Mouse (Mus musculus): ENCODE results near the gene Draxin.
A peak's percentile ranks its signal among the peaks of the same experiment; 100 is the strongest.

The Draxin gene

DNA sequence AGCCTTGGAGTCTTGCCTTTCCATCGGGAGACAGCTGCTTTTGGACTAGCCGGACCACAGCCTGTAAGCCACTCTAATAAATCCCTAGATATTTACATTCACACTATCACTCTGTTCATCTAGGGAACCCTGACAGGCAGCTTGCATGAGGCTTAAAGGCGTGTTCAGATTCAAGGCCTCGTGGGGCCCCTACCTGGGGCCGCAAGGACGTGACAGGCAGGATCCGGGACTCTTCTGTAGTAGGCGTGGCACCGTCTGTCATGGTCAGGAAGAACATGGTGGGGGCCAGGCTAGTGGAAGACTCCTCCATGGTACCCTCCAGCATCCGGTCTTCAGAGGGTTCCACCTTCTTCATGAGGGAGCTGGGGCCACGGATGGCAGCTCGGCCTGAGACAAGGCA, 18.0 kb downstream of the Draxin start:
- no peak for DNase-seq

DNA sequence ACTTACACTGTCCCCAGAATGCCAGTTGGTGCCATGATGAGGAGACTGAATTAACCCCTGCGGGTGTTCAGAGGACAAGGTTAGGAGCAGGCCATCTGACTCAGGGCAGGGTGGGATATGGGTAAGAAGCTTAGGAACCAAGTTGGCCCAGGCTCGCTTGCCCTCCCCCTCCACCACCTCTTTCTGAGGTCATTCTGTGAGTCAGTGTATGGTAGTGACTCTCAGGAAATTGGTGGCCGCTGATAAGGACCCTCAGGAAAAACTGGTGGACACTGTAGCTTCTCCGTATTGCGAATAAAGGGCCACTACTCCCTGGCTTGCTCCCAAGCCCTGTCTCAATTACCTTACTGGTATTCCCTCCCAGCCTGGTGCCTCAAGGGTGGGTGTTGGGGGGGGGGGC, 21.3 kb downstream of the Draxin start:
- DNase-seq = no peak

DNA sequence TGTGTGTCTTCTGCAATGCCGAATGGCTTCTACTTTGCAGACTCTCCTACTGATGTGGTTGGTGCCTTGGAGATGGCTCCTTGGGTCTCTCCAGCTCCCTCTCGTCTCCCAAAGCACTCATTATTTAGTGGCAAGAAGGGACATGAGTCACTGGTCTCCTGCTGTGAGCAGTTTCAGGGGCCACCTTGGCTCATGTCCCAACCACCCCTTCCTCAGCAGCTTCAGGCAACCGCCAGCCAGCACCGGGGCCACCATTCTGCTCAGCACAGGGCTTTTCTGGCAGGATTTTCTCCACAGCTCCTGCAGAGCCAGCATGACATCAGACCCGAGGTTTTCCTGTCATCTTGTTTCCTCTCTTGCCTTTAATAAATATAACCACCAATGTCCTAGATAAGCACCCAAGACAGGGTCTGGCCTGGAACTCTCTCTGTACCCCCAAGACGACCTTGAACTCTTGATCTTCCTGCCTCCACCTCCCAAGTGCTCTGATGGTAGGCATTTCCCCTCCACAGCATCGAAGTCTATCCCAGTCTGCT, 21.9 kb downstream of the Draxin start:
- DNase-seq = no peak

DNA sequence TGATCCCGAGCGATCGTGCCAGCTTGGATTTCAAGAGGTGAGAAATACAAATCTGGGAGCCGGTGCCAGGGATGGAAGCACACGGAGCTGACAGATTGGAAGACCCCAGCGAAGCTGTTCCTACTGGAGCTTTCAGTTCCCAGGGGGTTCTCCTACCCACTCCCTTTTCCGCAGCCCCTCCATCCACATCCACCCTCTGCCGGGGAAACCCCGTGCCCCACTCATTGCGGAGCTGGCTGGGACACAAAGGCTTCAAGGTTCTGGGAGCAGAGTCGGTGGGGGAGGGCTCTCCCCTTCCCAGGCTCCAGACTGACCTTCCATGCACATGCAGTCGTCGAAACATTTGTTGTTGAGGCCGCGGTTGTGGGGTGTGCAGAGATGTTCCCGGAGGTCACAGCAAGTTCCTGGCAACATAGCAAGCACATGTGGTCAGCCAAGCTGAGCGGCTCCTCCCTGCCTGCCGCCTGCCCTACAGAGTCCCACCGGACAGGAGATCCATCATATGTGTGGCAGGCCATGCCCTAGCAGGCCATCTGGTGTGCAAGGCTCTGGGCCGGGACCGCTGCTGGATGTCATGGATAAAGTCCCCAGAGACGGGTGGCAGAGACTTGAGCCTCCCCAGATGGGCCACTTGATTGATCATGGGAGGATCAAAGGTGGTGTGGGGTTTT, 22.7 kb downstream of the Draxin start:
- DNase-seq = no peak

DNA sequence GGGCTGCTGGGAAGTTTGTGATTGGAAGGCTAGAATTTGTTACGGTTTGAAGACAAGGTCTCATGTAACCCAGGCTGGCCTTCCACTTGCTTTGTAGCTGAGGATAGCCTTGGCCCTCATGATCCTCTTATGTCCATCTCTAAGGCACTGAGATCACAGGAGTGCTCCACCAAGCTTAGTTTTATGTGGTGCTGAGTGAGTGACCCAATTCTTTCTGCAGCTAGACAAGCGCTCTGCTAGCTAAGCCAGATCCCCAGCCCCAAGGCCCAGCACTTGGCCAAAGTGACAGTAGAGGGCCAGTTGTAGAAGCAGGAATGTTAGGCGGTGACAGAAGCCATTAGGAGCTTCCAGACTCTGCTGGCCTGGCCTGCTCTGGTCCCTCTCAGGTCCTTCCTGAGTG, 26.4 kb downstream of the Draxin start:
- DNase-seq = no peak

DNA sequence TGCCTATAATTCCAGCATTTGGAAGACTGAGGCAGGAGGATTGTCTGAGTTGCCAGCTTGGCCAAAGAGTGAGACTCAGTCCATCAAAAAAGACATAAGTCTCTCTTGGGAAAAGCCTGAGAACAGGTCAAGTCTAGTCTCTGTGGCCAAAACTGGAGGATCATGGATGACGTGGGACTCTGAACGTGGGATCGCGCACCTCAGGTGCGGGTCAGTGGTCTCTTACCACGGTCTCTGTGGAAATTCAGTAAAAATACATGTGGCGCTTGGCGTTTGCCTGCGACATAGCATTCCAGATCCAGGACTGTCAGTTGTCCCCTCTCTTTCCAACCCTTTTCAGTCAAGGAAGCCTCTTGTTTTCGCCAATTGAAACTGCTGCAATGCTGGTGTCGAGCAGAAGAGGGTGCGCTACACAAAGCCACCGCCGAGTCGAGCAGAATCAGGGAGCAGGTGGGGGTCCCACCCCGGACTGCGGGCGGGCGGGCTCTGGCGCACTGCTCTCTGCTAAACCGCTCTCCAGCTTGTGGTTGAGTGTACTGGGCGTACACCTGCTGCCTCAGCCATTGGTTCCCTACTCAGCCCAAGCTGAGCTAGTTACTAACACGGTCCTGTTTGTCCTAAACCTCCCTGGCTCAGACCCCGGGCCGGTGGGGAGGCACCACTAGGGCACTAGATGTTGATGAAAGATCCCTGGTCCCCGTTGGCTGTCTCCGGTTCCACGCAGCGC, 28.5 kb downstream of the Draxin start:
- peak; percentile 61 to 65 for DNase-seq

DNA sequence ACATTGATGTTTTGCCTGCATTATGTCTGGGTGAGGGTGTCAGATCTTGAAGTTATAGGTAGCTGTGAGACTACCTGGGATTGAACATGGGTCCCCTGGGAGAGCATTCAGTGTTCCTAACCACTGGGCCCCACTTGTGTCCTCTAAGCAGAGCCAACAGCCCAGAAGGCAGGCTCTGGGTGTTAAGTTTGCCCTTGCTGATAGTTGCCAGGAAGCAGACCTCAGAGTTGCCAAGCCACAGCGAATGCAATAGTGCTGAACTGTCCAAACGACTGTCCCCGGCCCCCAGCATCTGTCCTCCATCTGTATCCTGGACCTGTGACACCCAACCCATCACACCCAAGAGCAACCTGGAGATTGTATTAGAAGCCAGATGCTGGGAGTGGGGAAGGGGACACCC, 31.8 kb downstream of the Draxin start:
- DNase-seq = no peak

DNA sequence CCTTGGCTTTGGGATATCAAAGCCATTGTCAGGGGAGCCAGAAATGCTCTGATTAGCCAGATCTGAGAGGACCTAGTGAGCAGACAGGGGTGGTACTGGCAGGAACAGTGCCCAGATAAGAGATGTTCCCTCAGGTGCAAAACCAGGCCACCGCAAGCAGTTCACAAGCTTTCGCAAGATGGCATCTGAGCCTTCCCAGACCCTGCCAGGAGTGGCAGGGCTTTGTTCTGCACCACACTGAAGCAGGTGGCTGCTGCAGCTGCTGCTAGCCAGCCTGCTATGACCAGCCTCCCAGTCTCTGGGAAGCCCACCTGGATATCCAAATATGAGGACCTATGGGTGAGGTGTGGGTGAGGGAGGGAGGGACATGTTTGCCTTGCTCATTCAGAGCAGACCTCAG, 32.6 kb downstream of the Draxin start:
- no peak for DNase-seq

DNA sequence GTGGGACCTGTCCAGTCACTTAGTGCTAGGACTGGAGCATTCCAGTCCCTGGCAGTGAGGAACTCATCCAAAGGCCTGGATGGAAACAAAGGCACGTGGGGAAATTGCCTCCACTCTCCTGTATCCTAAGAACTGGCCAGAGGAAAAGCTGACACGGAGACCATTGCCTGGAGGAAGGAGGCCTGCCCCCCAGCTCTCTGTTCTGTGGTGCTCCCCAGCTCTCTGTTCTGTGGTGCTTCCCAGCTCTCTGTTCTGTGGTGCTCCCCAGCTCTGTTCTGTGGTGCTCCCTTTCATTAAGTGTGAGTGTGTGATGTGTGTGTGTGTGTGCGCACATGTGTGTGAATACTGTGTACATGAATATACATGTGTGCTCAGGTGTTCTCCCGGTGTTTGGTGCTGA, 35.4 kb downstream of the Draxin start:
- DNase-seq = no peak

DNA sequence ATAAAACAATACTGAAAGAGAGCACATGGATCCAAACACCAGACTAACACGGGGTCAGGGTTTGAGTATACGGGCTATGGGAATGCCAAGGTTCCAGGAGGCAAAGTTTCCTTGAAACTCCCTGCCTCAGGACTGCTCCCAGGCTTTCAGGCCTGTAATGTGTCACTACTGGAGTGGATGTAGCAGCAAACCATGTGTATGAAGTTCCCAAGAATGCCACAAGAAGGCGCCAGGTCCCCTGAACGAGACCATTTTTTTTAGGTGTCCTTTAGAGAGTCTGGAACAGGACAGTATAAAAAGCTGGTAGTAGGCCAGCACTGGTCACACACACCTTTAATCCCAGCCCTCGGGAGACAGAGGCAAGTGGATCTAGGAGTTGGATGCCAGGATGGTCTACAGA, 36.3 kb downstream of the Draxin start:
- DNase-seq = no peak

DNA sequence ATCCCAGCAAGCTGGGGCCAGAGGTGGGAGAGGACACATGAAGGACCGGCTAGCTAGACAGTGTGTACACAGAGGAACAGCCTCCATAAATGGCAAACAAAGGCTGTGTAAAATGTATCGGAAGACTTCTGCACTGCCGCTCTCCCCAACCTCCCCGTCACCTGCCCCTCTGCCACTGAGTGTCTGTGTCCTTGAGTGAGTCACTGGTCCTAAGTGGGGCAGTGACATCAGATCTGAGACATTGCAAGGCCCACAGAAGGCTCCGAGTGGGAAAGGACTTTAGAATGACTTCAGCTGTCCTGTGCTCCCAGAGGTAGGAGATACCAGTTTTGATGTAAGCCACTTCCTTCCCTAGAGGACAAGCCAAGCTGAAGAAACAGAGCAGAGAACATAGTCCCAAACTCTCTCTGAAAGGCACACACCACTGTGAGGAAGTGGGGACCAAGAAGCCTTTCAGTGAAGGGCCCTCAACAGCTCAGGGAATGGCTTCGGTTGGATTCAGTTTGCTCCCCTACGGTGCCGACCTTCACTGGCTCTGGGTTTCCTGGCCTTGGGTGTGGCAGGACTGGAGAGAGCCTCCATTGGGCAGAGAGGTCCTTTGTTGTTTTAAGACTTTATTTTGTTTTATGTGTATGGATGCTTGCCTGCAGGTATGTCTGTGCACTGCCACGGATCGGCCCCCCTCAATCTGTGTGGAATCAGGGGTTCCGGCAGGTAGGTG, 37.8 kb downstream of the Draxin start:
- DNase-seq = no peak

DNA sequence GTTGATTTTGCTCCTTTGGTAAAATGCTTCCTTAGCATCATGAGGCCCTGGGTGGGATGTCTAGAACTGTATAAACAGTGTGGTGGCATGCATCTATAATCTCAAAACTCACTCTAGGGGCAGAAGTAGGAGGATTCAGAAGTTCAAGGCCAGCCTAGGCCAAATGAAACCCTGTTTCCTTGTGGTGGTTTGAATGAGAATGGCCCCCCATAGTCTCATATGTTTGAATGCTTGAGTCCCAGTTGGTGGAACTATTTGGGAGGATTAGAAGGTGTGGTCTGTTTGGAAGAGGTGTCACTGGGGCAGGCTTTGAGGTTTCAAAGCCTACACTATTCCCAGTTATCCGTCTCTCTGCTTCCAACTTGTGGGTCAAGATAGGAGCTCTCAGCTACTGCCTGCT, 39.3 kb downstream of the Draxin start:
- no peak for DNase-seq

DNA sequence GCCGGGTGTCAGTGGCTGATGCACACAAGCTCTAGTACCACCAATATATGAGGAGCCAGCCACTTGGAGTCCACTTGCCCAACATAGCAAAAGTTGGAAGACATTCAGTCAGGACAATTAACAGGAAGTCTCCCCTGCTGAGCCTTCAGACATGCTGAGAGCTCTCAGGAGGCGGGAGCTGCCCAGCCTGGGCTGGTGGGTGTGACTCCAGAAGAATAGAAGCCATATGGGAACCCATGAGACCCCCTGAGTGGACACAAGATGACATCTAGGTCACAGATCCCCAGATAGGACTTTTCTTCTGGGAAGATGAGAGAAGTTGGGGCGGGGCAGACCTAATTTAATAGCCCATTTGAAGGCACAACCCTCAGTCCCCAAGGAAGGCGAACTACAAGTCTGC, 41.3 kb downstream of the Draxin start:
- DNase-seq = no peak

DNA sequence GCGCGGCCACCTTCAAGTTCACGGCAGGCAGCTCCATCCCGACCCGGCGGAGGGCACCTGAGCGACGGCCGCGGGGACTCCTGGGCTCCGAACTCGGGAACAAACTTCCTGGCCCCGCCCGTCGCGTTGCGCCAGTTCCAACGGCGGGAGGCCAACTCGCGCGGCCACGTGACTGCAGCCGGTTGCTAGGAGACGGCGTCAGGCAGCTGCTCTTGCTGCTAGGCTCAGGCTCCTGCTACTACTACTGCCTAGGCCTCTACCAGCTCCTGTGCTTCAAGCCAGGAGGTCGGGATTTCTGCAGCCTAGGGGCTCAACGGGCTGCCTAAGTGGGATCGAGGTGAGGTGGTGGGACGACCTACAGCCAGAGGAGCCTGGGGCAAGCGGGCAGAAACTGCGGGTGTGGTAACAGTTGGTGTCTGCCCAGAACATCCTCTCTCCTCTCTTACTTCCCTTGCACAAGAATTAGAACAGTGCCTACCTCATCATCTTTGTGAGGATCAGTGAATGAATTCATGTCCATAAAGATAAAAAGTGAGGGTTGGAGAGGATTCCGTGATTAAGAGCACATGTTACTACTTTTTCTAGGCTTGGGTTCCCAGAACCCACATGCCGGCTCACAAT, 42.5 kb downstream of the Draxin start, which contains the start of gene Agtrap:
Agtrap (minus strand) TSS at position 125 of the 621 bp plus-strand sequence.
- peak; percentile 96 for DNase-seq

DNA sequence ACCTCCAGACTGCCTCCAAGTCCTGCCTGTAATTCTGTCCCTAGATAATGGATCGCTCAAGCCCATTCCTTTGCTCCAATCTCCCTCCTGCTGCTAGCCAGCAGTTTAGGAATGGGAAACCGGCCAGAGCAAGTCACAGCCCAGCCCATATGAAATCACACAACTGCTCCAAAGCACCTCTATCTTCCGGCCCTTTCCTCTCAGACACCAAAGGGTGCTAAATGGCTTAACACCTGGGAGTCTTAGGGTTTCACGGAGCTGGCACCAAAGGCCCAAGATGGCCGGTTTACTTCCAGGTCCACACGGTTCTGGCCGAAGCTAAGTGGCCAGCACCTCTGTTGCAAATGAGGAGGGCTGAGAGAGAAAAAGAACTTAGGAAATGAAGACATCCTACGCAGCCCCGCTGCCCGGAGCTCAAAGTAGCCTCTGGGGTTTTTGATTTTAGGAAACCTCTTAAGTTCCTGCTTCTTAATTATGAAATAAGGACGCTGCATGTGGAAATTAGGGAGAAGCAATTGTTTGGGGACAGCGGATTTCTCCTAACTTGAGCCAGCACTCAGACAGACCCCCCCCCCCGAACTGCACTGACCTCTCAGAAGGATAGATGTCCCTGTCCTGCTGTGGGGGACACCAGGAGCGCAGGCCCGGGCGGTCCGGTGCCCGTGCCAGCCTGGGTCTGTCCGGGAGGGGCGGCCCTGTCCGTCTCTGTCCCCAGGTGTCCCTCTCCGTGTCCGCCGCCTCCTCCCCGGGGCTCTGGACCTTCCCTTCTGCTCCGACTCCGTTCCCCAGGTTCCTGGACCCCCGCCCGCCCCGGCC, 43.2 kb downstream of the Draxin start:
- peak; percentile 47 to 52 for DNase-seq

DNA sequence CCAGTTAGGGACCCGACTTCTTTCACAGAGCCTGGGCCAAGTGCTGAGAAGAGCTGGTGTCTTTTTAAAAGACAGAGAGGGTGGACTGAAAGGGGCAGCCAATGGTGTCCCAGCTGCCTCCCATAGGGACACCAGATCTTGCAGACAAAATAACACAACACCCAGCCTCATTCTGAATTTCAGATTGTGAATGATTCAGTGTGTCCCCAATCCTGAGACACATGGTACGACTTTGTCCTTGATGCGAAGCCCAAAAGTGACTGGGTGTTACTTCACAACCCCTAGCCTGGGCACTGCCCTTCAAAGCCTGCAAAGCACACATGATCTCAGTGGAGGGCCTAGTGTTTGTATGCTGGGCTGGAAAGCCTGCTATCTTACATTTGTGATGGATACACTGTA, 44.6 kb downstream of the Draxin start:
- DNase-seq = no peak

DNA sequence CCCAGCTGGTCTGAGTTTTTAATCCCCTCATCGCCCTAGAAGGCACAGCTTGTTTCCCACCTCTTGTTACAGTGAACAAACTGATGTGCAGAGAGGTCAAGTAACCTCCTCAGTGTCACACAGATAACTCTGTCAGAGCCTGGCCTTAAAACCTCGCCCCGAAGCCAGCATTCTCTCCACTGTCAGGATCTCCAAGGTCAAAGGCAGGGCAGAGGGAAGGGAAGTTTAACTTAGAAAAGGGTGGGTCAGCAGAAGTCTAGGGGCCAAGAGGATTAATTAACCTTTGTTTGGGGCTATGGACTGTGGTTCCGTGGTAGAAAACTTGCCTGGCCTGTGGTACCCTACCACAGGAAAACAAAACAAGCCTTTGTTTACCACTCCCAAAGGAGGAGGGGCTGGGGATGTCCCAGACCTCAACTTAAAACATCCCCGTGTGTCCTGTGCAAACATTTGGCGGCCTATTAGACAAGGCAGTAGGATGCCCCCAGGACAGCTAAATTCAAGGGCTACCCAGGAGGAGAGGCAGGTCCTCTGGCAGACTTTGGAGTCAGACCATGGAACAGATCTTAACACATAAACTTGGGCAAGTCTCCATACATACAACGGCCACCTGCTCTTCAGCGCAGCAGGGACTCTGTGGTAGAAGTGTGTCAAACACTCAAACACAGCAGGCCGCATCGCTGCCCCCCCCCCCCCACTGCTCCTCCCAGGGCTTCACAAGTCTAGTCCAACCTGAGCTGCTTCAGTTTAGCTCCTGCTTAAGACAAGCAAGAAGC, 45.2 kb downstream of the Draxin start:
- DNase-seq = peak; percentile 22 to 50

DNA sequence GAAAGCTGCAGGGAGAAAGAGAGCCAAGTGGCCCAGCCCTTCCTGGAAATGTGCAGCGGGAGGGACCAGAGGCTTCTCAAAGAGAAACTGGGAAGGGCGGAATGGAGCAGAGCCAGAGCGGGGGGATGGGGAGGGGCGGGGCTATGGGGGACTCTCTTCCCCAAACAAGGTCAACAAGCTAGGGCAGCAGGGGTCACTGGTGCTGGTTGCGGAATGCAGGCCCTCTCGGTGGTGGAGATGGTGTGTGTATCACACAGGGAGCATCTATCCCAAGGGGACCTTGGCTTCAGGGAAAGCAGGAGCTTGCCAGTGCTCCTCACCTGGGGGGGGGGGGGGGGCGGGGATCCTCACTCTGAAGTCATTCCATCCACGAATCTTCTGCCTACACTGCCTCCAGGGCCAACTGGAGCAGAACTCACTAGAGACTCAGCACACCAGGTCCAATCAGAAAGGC, 46.2 kb downstream of the Draxin start:
- peak; percentile 66 to 79 for DNase-seq

DNA sequence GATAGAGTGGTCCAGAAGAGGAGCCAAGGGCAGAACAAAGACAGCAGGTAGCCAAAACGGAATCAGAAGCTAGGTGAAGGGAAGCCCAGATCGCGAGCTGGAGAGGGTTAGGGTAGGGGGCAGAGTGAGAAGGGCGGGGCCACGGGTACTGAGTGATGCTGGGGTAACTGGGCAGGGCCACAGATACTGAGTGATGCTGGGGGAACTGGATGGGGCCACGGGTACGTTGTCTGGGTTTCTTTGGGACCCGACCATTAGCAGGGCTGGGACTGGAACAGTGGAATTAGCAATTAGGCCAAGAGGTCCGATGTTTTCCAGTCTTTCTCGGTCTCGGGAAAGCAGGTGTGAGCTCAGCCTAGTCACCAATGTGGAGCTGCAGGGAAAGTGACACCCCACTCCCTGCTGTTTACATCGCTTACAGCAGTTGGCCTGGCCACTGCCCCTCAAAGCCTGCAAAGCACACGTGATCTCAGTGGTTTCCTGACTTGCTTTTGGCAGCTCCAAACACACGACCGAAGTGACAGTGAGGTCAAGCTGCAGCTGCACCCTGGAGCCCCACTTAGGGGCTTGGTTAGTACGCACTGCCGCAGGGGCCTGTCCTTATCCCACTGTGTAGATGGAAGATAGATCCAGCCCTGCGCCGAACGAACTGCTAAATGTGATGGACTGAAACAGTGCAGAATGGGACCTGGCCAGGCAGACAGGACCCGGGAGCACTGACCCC, 47.2 kb downstream of the Draxin start:
- DNase-seq = peak; percentile 51 to 62

DNA sequence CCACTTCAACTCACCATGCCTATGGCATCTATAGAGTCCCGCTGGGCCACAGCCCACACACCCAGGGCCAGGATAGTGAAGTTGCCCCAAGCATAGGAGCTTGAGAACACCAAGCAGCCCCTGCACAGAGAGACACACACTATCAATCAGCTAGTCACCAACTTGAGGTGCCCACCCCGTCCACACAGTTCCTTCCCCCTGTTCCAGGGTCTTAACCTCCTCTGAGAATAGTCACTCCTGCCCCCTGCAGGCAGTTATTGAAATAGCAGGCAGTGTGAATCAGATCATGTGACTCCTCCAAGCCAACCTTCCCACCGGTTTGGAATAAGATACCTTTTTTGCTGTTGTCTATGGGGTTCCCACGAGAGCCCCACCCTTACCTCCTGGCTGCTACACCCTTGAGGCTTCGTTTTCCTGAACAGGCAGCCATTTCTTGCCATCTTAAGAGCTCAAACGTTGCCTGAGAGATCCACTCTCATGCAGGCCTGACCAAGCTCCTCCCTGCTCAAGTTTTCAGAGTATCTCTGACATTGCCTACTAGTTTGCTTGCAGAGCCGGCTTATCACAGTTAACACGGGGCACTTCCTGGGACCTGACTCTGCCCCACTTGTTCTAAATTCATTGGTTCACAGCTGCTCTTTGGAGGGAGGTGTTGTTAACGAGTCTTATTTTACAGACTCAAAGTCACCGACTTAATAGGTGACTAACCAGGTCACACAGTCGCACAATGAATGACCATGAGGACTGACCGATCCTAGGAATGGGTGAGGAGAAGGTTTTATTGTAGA, 48.0 kb downstream of the Draxin start:
- peak; percentile 57 to 69 for DNase-seq
